Mouse (Mus musculus) neural tube, embryonic 15.5 days (tissue): ENCODE data around the gene Gcgr. TPM values are rescaled to one million over a fixed set of nuclear protein-coding genes. Genes with fewer than 3 reads are reported as not detected.
"Not testable (repeated sequence)": the region's sequence is repeated elsewhere in the genome, so short reads cannot be mapped to it uniquely, and the experiment has no call there.

Experiments
- ATAC-seq: fragments of 200-750 bp; cut with Nextera tagmentation; 2 replicates; pipeline ENCODE4 v1.8.0; 2017; ENCODE audit warnings: mild to moderate bottlenecking, moderate TSS enrichment, moderate library complexity; ENCODE audit not compliant: low FRiP score
- H3K27ac ChIP-seq: fragments of 300-500 bp; sonication (generic); replicated peaks from 2 replicates; pipeline ENCODE4 v1.5.1; 2015; ENCODE audit warnings: mild to moderate bottlenecking, inconsistent platforms
- H3K27me3 ChIP-seq: fragments of 300-500 bp; sonication (generic); replicated peaks from 2 replicates; pipeline ENCODE4 v1.6.1; 2015; ENCODE audit warnings: inconsistent platforms
- H3K36me3 ChIP-seq: fragments of 300-500 bp; sonication (generic); 2 replicates; pipeline ENCODE4 v1.6.1; 2015; ENCODE audit warnings: inconsistent platforms
- H3K4me1 ChIP-seq: fragments of 300-500 bp; sonication (generic); 2 replicates; pipeline ENCODE4 v1.6.1; 2015; ENCODE audit warnings: inconsistent platforms
- H3K4me2 ChIP-seq: fragments of 300-500 bp; sonication (generic); 2 replicates; pipeline ENCODE4 v1.6.1; 2015; ENCODE audit warnings: inconsistent platforms, mild to moderate bottlenecking, moderate library complexity
- H3K4me3 ChIP-seq: fragments of 300-500 bp; sonication (generic); replicated peaks from 2 replicates; pipeline ENCODE4 v1.5.1; 2015; ENCODE audit warnings: mild to moderate bottlenecking, inconsistent platforms
- H3K9ac ChIP-seq: fragments of 300-500 bp; sonication (generic); replicated peaks from 2 replicates; pipeline ENCODE4 v1.6.1; 2015; ENCODE audit warnings: mild to moderate bottlenecking, inconsistent platforms
- H3K9me3 ChIP-seq: fragments of 300-500 bp; sonication (generic); replicated peaks from 2 replicates; pipeline ENCODE4 v1.6.1; 2016; ENCODE audit warnings: inconsistent platforms
- WGBS: fragments of 180-500 bp; shearing (Covaris S2); methylation state at CpG from one replicate; pipeline ENCODE4 v1.1.7; 2015; ENCODE audit warnings: mixed read lengths; 5-methylcytosine and 5-hydroxymethylcytosine counted together
- polyA plus RNA-seq: library from polyadenylated mRNA; unstranded; fragments of >200 nt; fragmentation: Nextera tagmentation; extraction: Ambion mirVana; gene quantifications from 2 replicates; pipeline ENCODE4 v1.2.1, GENCODE M21; 2015

Gcgr gene
- polyA plus RNA-seq, 1 experiment from 2014 or later: 0.41 TPM

DNA sequence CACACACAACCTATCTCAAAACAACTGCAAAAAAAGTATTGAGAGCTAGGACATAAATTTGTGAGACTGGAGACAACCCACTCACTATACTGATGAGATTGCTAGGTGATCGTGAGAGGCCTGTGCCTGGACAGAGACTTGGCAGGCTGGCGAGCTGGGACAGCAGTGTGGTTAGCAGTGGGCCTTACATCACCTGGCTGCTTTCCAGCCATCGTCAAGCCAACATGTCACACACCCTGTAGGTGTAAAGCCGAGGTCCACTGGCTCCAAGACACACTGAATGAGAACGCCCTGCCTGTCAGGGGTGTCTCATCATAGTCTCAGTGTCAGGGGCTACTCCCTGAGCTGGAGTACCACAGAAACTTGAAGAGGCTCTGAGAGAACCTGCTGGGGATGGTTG, 22.2 kb downstream of the Gcgr start:
- whole genome bisulfite sequencing: 81% methylated on average over 5 of the region's 5 CpGs
- H3K4me1 ChIP-seq: peaks cover 24% of the 10 kb centered on the region

DNA sequence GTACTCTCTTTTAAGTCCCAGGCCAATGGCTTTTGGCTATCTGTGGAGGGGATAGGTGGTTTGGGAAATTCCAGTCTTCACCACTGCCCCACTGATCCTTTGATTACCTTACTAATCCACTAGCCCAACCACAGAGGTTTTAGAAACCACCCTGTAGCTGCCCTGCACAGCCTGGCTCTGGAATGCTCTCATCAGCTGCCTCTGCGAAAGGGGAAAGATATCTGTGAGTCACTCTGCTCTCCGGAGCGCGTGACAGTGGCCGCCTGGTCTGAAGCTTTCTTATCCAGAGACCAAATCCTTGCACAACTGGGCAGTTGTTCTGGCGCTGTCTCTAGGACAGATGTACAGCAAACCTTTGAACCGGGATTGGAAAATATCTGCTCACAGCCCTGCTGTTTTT, 24.3 kb downstream of the Gcgr start:
- peaks cover 12% of the 10 kb centered on the region for H3K36me3 ChIP-seq
- H3K4me3 ChIP-seq: no peak overlapping the region
- no peak overlapping the region for H3K4me2 ChIP-seq
- no peak overlapping the region for H3K27ac ChIP-seq
- ATAC-seq: no peak
- peaks cover 12% of the 10 kb centered on the region for H3K4me1 ChIP-seq
- WGBS: 88% methylated on average over 7 of the region's 7 CpGs
- H3K9me3 ChIP-seq: no peaks in the 10 kb centered on the region; the same call in 1 of the 2 replicates
- no peaks in the 10 kb centered on the region for H3K27me3 ChIP-seq
- no peak overlapping the region for H3K9ac ChIP-seq

More for the DNA sequence above, 22.2 kb downstream of the Gcgr start:
- no peak overlapping the region for H3K9ac ChIP-seq
- no peak overlapping the region for H3K4me2 ChIP-seq
- no peak for ATAC-seq
- no peak overlapping the region for H3K27ac ChIP-seq
- H3K27me3 ChIP-seq: no peaks in the 10 kb centered on the region
- no peaks in the 10 kb centered on the region; the same call in 1 of the 2 replicates for H3K9me3 ChIP-seq
- H3K36me3 ChIP-seq: no peaks in the 10 kb centered on the region
- no peak overlapping the region for H3K4me3 ChIP-seq

DNA sequence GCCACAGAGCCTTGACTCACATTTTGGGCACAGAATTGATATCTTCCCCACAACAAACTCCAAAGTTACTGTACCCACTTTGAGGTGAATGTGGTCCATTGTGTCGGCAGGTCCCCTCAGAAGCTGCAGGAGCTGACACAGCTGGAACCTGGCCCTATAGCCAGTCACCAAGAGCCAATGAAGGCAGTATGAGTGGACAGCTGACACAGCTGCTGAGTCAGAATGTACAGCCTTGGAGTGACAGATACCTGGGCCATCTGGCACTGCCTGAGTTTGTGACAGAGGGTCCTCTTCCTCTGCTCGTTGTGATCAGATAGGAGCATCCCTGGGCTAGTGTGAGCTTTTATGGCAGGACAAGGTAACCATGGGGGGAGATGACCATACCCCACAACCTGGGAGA, 24.8 kb downstream of the Gcgr start:
- ATAC-seq: no peak
- Histone ChIP-seq H3K36me3 (peaks cover 17% of the 10 kb centered on the region), H3K4me1 (peaks cover 7% of the 10 kb centered on the region), H3K9ac (no peak overlapping the region), H3K4me2 (no peak overlapping the region), H3K27me3 (no peaks in the 10 kb centered on the region), H3K9me3 (no peaks in the 10 kb centered on the region; the same call in 1 of the 2 replicates), H3K4me3 (no peak overlapping the region), H3K27ac (no peak overlapping the region)
- WGBS: 92% methylated on average over 2 of the region's 2 CpGs

DNA sequence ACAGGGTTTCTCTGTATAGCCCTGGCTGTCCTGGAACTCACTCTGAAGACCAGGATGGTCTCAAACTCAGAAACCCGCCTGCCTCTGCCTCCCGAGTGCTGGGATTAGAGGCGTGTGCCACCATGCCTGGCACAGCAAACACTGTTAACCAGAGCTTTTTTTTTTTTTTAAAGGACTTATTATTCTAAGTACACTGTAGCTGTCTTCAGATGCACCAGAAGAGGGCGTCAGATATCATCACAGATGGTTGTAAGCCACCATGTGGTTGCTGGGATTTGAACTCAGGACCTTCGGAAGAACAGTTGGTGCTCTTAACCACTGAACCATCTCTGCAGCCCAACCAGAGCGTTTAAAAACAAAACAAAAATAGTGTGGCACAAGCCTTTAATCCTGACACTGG, 28.3 kb downstream of the Gcgr start:
- H3K27ac ChIP-seq, H3K4me1 ChIP-seq, H3K4me3 ChIP-seq, H3K27me3 ChIP-seq, ATAC-seq, H3K9ac ChIP-seq, H3K9me3 ChIP-seq, H3K4me2 ChIP-seq: not testable (repeated sequence)
- 90% methylated on average over 6 of the region's 6 CpGs for WGBS
- peaks cover 52% of the 10 kb centered on the region for H3K36me3 ChIP-seq

DNA sequence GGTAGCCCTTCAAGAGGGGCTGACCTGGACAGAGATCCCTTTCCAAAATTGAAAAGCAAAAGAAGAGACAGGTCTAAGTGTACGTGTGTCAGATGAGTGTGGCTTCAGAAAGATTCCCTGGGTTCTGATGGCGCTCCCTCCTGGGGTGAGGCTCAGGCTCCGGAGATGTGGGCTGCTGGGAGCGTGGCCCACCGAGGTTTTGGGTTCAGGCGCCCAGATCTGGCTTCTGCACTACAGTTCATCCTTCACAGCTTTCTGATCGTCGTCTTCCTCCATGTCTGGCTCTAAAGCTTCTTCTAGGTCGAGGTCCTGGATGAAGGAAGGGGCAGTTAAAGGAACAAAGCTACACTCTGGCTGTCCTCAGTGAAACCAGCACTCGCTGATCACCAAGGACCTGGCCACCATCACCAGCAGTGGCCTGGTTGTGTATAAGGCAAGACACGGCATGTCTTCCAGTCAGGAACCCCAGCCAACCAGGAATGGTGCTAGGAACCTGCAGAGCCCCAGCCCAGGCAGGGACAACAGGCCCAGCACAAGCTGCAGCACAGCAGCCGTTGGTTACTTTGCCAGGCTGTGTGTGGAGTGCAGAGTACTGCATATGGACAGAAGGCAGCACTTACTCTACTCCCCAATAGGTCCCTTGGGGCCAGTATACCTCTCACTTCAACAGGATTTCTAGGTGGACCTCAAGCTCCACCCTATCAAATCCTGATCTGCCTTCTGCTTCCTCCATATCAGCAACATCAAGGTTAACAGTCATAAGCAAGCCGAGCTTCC, 30.6 kb downstream of the Gcgr start:
- WGBS: 94% methylated on average over 13 of the region's 13 CpGs
- Histone ChIP-seq H3K36me3 (peaks cover 74% of the 10 kb centered on the region), H3K4me1 (no peaks in the 10 kb centered on the region), H3K4me3 (no peak overlapping the region), H3K9ac (no peak overlapping the region), H3K27ac (no peak overlapping the region), H3K9me3 (no peaks in the 10 kb centered on the region; the same call in 1 of the 2 replicates), H3K4me2 (no peak overlapping the region), H3K27me3 (no peaks in the 10 kb centered on the region)
- no peak for ATAC-seq

DNA sequence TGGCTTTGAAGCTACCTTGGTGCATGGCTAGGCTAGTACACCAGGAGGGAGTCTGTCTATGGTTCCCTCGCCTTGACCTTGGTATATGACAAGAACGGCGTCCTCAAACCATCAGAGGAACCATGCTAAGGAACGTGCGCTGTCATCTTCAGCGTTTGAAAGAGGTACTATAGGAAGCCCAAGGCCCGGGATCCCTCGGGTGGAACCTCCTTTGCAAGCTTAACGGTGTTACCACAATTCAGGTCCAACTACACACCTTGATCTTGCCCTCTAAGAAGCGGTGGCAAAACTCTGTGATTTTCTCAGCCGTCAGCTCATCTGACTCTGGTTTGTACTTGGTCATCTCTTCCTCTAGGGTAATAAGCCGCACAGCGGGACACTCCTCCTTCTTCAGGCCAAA, 32.5 kb downstream of the Gcgr start:
- Histone ChIP-seq H3K4me1 (0 out of 2 replicates have a peak, but pooled peaks cover 1% of the 10 kb centered on the region), H3K4me3 (no peak overlapping the region), H3K27me3 (no peaks in the 10 kb centered on the region), H3K9me3 (no peaks in the 10 kb centered on the region), H3K36me3 (peaks cover 92% of the 10 kb centered on the region), H3K9ac (no peak overlapping the region), H3K4me2 (no peak overlapping the region), H3K27ac (no peak overlapping the region)
- WGBS: 97% methylated on average over 13 of the region's 13 CpGs
- no peak for ATAC-seq

DNA sequence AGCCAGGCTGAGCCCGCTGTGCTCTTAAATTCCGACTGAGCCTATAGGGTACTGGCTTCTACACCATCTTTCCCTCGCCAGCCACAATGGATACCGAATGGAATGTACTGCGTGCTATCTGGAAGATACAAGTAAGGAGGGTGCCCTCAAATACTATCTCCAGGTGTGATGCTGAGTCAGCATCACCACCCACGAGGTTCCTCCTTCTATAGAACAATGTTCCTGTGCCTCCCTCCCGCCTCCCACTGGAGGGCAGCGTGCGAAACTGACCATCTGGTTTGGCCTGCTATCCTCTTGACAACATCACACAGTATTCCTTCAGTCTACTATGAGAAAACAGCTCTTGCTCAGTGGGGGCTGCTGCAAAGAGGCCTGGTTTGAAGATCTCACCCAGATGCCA, 34.6 kb downstream of the Gcgr start:
- 0 out of 2 replicates have a peak, but pooled peaks cover 4% of the 10 kb centered on the region for H3K4me1 ChIP-seq
- WGBS: 90% methylated on average over 9 of the region's 9 CpGs
- no peaks in the 10 kb centered on the region for H3K27me3 ChIP-seq
- no peak for ATAC-seq
- H3K4me3 ChIP-seq: no peak overlapping the region
- H3K9ac ChIP-seq: no peak overlapping the region
- H3K36me3 ChIP-seq: peaks cover 91% of the 10 kb centered on the region
- no peak overlapping the region for H3K27ac ChIP-seq
- H3K4me2 ChIP-seq: no peak overlapping the region
- H3K9me3 ChIP-seq: no peaks in the 10 kb centered on the region

DNA sequence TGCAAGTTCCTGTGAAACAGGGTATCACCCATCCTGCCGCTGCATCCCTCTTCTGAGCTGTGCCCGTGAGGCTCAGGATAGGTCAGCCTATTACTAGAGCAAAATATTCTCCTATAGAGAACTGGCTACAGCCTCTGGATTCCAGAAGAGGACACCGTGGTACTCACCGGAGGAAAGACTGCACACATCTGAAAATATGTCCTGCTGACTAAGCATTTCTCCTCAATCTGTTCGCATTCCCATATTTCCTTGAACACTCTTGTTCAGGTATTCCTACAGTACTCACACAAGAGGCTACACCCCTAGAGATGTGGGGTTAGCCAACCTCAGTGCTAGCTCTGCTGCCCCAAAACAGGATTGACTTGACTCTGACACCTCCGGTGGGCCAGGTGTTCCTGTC, 37.8 kb downstream of the Gcgr start:
- no peak overlapping the region for H3K4me3 ChIP-seq
- H3K36me3 ChIP-seq: peaks cover 73% of the 10 kb centered on the region
- no peaks in the 10 kb centered on the region for H3K9me3 ChIP-seq
- no peak overlapping the region for H3K4me2 ChIP-seq
- H3K27me3 ChIP-seq: no peaks in the 10 kb centered on the region
- H3K9ac ChIP-seq: no peak overlapping the region
- no peak overlapping the region for H3K27ac ChIP-seq
- 91% methylated on average over 6 of the region's 6 CpGs for WGBS
- peaks cover 16% of the 10 kb centered on the region for H3K4me1 ChIP-seq
- no peak for ATAC-seq

DNA sequence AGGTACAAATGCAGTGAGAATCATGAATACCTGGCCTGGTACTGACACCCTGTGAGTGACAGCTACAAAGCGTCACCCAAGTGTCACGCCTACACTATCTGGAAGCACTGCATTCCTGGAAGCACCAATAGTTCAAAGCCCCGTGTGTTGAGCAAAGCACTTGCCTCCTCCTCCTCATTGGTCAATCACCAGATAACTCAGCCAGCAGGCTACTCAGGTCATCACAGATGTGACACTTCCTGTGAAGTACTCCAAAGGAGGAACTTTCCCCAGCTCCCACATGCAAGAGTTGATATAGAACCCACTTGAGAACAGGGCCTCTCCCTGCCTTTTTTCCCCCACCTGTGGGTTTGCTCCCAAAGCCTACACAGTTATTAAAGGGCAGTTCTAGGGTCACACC, 40.6 kb downstream of the Gcgr start:
- no peaks in the 10 kb centered on the region for H3K27me3 ChIP-seq
- peak overlapping the region; percentile 82 for H3K9ac ChIP-seq
- H3K9me3 ChIP-seq: no peaks in the 10 kb centered on the region
- H3K27ac ChIP-seq: no peak overlapping the region
- peaks cover 45% of the 10 kb centered on the region for H3K36me3 ChIP-seq
- peaks cover 28% of the 10 kb centered on the region for H3K4me1 ChIP-seq
- WGBS: 88% methylated on average over 3 of the region's 3 CpGs
- H3K4me2 ChIP-seq: peak overlapping the region; percentile 82
- peak overlapping the region; percentile 83; the same call in 1 of the 2 replicates for H3K4me3 ChIP-seq
- ATAC-seq: no peak

DNA sequence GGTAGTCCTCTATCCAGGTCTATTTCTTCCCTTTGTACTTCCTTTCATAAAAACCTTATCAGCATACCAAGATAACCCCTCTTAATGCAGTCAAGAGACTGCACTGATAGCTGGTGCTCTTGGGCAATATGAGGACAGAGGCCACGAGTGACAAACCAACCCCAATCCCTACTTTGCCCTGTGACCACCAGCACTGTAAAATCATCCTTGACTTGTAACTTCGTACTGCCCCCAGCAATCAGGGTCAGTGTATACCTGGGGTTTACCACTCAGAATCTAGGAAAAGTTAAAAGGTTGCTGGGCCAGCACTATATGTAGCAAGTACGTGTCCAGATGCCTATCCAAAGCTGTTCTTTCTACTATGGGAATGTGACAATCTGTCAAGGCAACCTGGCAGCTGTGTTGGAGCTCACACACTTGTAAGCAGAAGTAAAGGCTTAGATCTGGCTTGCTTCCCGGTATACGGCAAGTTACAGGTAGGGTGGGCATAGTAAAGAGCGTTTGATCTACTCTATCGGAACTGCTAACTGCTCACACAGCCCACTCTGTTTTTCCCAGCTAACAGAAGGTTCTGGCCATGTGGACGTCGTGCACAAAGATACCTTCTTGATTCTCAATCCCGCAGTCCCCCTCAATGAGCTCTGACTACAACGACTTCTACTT, 41.4 kb downstream of the Gcgr start:
- Histone ChIP-seq H3K9me3 (no peaks in the 10 kb centered on the region), H3K4me1 (peaks cover 28% of the 10 kb centered on the region), H3K27me3 (no peaks in the 10 kb centered on the region), H3K4me2 (peak overlapping the region; percentile 82), H3K4me3 (peak overlapping the region; percentile 83), H3K36me3 (peaks cover 39% of the 10 kb centered on the region), H3K9ac (peak overlapping the region; percentile 82), H3K27ac (peak overlapping the region; percentile 91)
- no peak for ATAC-seq
- 14% methylated on average over 11 of the region's 11 CpGs for WGBS

DNA sequence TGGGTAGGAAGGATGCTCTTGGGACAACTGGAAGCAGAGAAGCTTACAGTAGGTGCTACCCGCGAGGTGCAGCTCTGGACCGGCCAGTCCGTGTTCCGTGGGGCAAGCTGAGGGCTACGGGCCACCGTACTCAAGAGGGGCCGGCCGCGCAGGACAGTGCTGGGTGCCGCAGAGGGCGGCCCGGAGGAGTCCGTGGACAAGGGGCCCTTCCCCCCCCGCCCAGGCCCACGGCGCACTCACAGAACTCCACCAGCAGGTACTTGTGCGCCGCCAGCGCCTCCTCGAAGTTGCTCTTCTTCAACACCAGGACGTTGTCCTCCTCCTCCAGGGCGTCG, 41.9 kb downstream of the Gcgr start:
- H3K27ac ChIP-seq: peak overlapping the region; percentile 91
- peak; percentile 37; the same call in 1 of the 2 replicates for ATAC-seq

More for the DNA sequence above, 41.9 kb downstream of the Gcgr start:
- no peaks in the 10 kb centered on the region for H3K27me3 ChIP-seq
- under 1% methylated on average over 20 of the region's 24 CpGs for WGBS
- H3K4me3 ChIP-seq: peak overlapping the region; percentile 83
- H3K9me3 ChIP-seq: no peaks in the 10 kb centered on the region
- peak overlapping the region; percentile 82 for H3K9ac ChIP-seq
- H3K36me3 ChIP-seq: peaks cover 37% of the 10 kb centered on the region
- H3K4me2 ChIP-seq: peak overlapping the region; percentile 82
- H3K4me1 ChIP-seq: peaks cover 28% of the 10 kb centered on the region
